Mouse (Mus musculus): ENCODE data around the gene H2-DMb2.

Gene H2-DMb2

DNA sequence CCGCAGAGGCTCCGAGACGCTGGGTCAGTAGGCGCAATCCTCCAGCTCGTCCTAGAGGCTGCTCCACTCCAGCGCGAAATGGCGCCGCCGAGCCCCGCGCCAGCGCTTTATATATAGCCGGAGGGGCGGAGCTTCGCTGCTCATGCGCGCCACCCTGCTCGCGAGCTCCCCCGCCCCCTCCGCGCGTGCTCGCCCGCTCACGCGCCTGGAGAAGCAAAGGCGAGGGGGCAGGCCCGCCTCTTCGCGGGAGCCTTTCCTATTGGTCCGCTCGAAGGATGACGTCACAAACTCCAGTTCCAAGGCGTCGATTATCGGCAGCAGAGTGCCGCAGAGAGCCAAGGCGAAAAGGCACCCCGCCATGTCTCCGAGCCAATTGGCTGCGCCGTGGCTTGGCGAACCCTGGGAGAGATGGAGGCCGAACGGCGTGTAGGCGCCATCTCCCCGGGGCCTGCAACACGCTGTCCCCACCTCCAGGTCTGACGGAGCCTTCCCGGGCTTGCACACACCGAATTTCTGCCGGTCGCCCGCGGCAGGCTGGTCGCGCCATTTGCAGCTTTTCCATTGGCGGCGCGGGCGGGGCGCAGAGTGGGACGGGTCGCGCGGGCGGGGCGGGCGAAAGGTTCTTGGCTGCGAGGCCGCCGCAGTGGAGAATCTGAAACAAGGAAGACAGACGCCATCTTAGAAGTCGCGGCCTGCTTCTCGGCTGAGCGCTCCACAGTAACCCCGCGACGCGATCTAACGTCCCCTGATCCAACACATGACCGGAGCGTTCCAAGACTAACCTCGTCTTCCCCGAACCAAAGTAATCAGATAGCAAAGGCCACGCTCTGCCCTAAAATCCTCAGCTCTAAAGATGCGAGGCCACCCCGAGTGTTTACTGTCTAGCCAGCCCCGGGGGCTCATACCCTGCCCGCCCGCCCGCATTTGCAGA lies 23.6 kb upstream of the H2-DMb2 start, which contains the start of gene H2-DMa:
TSS of gene H2-DMa (plus strand) at position 293 of the 931 bp plus-strand sequence.
- peak; percentile 99 for DNase-seq

DNA sequence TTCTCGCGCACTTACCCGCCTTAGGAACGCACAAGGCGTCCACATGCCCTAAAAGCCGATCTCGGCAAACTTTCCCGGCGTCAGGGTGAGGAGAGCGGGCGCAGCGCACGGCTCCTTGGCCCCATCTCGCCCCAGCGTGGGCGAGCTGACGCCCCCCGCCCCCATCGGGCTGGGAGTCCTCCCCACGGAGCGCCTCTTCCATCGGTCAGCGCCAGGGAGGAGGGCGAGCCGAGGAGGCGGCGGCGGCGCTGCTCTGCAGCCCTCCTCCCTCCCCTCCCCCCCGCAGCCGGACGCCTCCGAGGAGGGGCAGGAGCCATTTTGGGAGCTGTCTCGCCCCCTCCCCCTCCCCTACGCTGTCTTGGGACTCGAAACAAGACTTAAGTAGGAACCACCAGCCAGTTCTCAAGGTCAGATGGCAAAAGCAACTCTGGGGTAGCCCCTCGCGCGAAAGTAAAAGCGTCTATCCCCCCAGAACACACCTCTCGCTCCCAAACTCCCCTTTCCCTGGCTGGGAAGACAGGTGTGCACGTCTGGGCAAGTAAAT lies 22.9 kb upstream of the H2-DMb2 start:
- peak; percentile 93 for DNase-seq

DNA sequence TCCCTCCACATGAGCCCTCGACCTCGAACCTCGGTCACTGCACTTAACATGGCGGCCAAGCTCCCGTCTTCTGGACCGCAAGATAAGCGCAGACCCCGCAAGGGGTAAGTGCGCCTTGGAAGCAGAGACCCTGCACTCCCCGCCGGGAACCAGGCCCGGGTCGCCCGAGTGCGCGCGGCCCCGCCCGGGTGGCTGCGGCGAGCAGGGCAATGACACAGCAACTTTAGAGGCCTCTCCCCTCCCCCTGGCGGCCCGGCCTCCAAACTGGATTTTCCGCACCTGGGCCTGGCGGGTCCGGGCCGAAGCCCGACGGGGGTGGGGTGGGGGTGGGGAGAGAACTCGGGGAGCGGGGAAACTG lies 22.3 kb upstream of the H2-DMb2 start:
- peak; percentile 93 for DNase-seq

- DNase-seq, result peak; percentile 93
These were observed 21.8 kb upstream of the H2-DMb2 start for GRCm38 (mm10) chr17:34121172-34121878.

DNA sequence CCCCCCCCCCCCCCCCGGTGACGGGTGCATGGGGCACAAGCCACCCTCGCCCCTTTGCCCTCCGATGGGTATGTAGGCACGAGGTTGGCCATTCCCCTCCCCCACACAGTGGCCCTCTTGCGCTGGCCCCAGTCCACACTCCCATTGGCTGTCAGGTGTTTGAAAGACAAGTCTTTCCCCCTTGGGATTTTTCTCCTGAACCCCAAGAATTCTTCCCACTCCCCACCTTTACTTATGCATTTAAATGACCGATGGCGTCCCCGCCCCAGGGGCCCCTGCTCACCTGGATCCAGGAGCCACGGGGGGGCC lies 21.3 kb upstream of the H2-DMb2 start:
- DNase-seq, result peak; percentile 83

- DNase-seq, result peak; percentile 99
These were observed 20.7 kb upstream of the H2-DMb2 start, which contains the start of gene Brd2 for GRCm38 (mm10) chr17:34122188-34122984. Gene Brd2 (minus strand): TSS chr17:34122634.

- no peak for DNase-seq
These were observed 20.0 kb upstream of the H2-DMb2 start for GRCm38 (mm10) chr17:34123111-34123510.

GRCm38 (mm10) chr17:34123518-34123917 lies 19.6 kb upstream of the H2-DMb2 start:
- no peak for DNase-seq

DNA sequence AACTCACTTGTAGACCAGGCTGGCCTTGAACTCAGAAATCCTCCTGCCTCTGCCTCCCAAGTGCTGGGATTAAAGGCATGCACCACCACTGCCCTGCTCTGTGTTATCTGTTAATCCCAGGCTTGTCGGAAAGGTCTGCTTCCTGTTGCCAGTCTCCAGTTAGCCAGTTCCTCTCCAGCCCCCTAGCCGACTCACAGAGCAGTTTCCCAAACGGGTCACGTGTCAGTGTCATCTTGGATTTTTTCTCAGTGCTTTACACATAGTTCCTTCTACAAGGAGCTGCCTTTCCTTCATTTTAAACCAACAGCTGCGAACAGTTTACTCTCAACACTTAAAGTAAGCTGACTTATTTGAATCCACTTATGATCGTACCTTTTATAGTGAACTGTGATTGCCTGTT lies 18.5 kb upstream of the H2-DMb2 start:
- DNase-seq, result no peak

DNA sequence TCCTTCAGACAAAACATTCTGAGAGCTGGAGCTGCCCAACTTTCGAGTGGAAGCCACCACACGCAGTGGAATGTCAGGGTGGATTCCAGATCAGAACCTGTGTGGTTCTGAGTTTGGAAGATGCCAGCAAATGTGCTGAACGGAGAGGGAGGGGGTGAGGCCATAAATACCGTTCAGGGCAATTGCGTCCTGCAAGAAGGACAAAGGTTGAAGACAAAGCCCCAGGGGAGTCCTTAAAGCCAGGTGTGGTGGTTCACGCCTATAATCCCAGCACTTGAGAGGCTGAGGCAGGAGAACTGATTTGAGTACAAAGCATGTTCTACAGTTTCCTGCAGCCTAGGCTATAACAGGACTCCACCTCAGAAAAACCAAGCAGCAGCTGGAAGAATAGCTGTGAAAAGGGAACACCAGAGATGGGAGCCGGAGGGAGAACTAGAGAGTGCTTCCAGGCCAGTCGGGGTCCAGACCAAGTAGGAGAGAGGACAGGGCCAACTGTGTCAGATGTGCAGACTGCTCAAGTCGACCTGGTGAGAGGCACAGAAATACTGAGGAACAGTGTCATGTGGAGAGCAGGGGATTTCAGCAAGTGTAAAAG lies 16.2 kb upstream of the H2-DMb2 start:
- no peak for DNase-seq

DNA sequence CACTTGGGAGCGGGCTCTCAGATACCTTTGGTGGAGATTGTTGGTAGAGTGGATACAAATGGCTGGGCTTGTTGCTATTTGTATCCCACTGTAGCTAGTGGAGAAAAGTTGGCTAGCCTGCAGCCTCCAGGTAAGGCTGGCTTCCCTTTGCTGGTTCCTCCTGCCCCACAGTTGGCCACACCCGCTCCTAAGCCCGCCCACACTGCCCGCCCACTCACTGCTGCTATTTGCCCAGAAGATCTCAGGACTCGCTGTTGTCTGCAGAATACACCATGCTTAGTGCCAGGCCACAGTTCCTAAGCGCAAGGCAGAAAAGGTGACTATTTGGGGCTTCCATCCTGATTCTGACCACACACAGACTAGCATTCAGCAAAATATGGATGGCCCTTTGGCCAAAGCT lies 15.6 kb upstream of the H2-DMb2 start:
- peak; percentile 79 for DNase-seq

GRCm38 (mm10) chr17:34128264-34128937 lies 14.7 kb upstream of the H2-DMb2 start:
- DNase-seq, result no peak

DNA sequence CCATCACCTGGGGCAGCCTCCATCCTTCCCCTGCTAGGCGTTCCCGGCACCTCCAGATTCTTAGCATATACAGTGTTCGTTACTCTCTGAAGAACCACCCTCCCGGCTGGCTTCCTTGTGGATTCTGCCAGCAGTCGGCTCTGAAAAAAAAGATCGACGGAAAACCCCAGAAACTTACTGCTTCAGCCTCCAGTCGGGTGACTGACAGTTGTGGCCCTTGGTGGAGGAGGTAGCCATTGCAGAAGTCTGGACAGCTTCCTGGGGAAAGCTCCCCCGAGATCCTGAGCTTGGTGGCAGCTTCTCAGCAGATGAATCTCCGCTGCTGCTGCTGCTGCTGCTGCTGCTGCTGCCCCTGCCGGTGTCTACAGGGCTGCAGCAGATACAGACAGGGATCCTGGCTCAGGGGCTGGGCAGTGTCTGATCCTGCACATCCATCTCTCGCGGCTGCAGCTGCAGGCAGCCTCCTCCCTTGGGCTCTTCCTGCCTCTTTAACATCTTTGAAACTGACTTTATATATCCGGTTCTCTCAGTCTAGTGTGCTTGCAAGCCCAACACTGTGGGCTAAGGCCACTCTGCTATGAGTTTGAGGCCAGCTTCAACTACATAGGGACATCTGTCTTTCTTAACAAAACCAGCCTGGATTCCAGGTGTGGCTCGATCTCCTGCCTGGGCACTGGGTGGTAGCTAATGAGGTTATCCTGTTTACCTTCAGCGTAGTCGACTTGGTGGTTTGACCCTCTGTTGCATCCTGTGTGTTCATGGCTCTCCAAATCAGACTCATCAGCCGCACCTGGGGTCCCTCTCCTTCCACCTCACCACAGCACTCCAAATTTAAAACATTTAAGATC lies 13.9 kb upstream of the H2-DMb2 start:
- no peak for DNase-seq

GRCm38 (mm10) chr17:34130073-34130947 lies 12.8 kb upstream of the H2-DMb2 start:
- peak; percentile 0 for DNase-seq

- DNase-seq, result peak; percentile 0
These were observed 11.2 kb upstream of the H2-DMb2 start for GRCm38 (mm10) chr17:34131911-34132310.

DNA sequence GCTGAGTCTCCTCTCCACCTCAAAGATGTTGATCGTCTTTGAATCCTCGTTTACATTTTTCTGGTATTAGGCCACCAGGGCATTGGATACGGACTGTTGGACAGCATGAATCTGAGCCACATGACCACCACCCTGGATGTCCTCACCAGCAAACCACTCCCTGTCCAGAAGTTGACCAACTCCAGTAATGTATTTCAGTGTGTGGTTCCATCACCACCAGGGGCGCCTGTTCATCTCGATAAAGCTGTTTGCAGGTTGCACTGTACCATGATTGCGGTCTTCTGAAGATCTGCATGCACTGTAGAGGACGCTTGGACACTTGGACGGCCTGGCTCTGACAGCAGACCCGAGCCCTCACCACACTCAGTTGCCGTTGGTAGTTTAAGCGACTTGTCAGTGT lies 9.8 kb upstream of the H2-DMb2 start:
- DNase-seq, result no peak

DNA sequence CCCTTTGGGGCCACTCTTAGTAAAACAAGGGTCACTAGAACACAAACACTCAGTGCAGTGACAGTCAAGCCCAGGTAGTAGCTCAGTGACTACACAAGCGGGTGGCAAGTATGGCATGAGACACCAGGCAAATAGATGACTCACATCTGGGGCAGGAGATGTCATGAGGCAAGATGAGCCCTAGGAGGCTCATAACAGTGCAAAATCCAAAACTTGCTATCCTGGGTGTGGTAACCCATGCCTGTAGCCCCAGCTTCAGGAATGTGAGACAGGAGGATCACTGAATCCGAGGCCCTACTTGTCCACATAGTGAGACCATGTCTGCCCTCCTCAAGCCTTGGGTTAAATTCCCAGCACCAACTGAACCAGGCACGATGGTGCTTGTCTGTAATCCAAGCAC lies 8.7 kb upstream of the H2-DMb2 start:
- DNase-seq, result no peak

- DNase-seq, result peak; percentile 98
These were observed 7.5 kb upstream of the H2-DMb2 start for GRCm38 (mm10) chr17:34135297-34136224.

DNA sequence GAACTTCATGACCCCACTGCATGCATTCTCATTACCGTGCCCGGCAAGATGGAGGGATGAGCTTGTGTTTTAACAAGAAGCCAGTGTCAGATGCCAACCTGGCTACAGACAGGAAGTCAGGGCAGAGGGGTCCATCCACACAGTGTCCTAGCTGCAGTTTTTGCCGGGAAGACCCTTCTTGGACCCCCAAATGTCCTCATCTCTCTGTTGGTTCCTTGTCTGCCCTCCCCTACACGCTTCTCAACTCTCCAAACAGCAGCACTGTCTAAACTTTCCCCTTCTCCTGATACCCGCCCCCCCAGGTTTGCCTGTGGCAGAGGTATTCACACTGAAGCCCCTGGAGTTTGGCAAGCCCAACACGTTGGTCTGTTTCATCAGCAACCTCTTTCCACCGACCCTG lies 5.5 kb upstream of the H2-DMb2 start:
- no peak for DNase-seq

Data from kidney, postnatal 14 days (tissue).